Comparison of ENCODE assay signal across 11 mouse cellular contexts in genomic region chr13:97549384-97549783, GRCm38 (mm10).
DNase-seq lines count a peak whose midpoint lies in the region; ATAC-seq lines count a peak whose summit lies in the region.
"Had no signal": no experiment of that assay in that cellular context is flagged by ENCODE, and none has a peak within 500 bp of the region (broad histone marks: within the 10 kb centered on the region; RNA-seq: fewer than 3 reads in every experiment).

No protein-coding gene starts in this region.

- 93% methylated on average over 6 of the region's 6 CpGs for WGBS in hindbrain, embryonic 10.5 days
- 93% methylated on average over 6 of the region's 6 CpGs for WGBS in hindbrain, embryonic 11.5 days
- whole genome bisulfite sequencing in midbrain, embryonic 10.5 days = 92% methylated on average over 6 of the region's 6 CpGs
- 94% methylated on average over 6 of the region's 6 CpGs for WGBS in midbrain, embryonic 14.5 days
- 84% methylated on average over 6 of the region's 6 CpGs for WGBS in hindbrain, embryonic 15.5 days
- 95% methylated on average over 6 of the region's 6 CpGs for WGBS in stomach, embryonic 16.5 days

- H3K9ac ChIP-seq in hindbrain, embryonic 11.5 days (ENCODE audit: low read depth, low read length) = no peak overlapping the region
- no peak overlapping the region for H3K9ac ChIP-seq in midbrain, embryonic 14.5 days (replicated peaks; ENCODE audit: low read length)
- H3K9ac ChIP-seq in hindbrain, embryonic 15.5 days = no peak overlapping the region
- H3K9ac ChIP-seq in stomach, embryonic 16.5 days (ENCODE audit: low read length) = no peak overlapping the region
- H3K9ac ChIP-seq: liver, embryonic 14.5 days; neural tube, embryonic 12.5 days had no signal

- no peak overlapping the region for H3K4me2 ChIP-seq in hindbrain, embryonic 11.5 days (replicated peaks; ENCODE audit: low read depth, low read length)
- H3K4me2 ChIP-seq in midbrain, embryonic 14.5 days (ENCODE audit: low read length) = no peak overlapping the region
- H3K4me2 ChIP-seq in hindbrain, embryonic 15.5 days = no peak overlapping the region
- H3K4me2 ChIP-seq in stomach, embryonic 16.5 days (ENCODE audit: low read depth, low read length) = no peak overlapping the region
- H3K4me2 ChIP-seq: neural tube, embryonic 12.5 days had no signal

- H3K27ac ChIP-seq in hindbrain, embryonic 10.5 days = peak overlapping the region; percentile 36
- H3K27ac ChIP-seq in hindbrain, embryonic 11.5 days (ENCODE audit: low read depth, low read length) = no peak overlapping the region
- peak overlapping the region; percentile 38 for H3K27ac ChIP-seq in midbrain, embryonic 10.5 days (replicated peaks)
- no peak overlapping the region for H3K27ac ChIP-seq in midbrain, embryonic 14.5 days (replicated peaks; ENCODE audit: low read depth, low read length)
- peak overlapping the region; percentile 18; the same call in 1 of the 2 replicates for H3K27ac ChIP-seq in hindbrain, embryonic 15.5 days (replicated peaks)
- H3K27ac ChIP-seq in stomach, embryonic 16.5 days (ENCODE audit: low read length) = peak overlapping the region; percentile 88
- H3K27ac ChIP-seq: liver, embryonic 14.5 days; neural tube, embryonic 12.5 days had no signal

- H3K27me3 ChIP-seq in hindbrain, embryonic 10.5 days (ENCODE audit: insufficient read depth, poor library complexity, severe bottlenecking) = no peaks in the 10 kb centered on the region
- no peaks in the 10 kb centered on the region for H3K27me3 ChIP-seq in hindbrain, embryonic 11.5 days (ENCODE audit: control insufficient read depth, insufficient read depth, low read length)
- H3K27me3 ChIP-seq in midbrain, embryonic 10.5 days (ENCODE audit: low read depth, poor library complexity, severe bottlenecking) = 0 out of 2 replicates have a peak, but pooled peaks cover 4% of the 10 kb centered on the region
- no peaks in the 10 kb centered on the region for H3K27me3 ChIP-seq in midbrain, embryonic 14.5 days (ENCODE audit: control insufficient read depth, insufficient read depth, low read length)
- no peaks in the 10 kb centered on the region for H3K27me3 ChIP-seq in hindbrain, embryonic 15.5 days
- no peaks in the 10 kb centered on the region for H3K27me3 ChIP-seq in stomach, embryonic 16.5 days (ENCODE audit: control insufficient read depth, insufficient read depth, low read length)
- H3K27me3 ChIP-seq: neural tube, embryonic 12.5 days had no signal

- no peaks in the 10 kb centered on the region for H3K36me3 ChIP-seq in hindbrain, embryonic 10.5 days
- H3K36me3 ChIP-seq in hindbrain, embryonic 11.5 days (ENCODE audit: control insufficient read depth, insufficient read depth, low read length) = no peaks in the 10 kb centered on the region
- H3K36me3 ChIP-seq in midbrain, embryonic 10.5 days = no peaks in the 10 kb centered on the region
- no peaks in the 10 kb centered on the region for H3K36me3 ChIP-seq in midbrain, embryonic 14.5 days (ENCODE audit: control insufficient read depth, insufficient read depth, low read length)
- no peaks in the 10 kb centered on the region for H3K36me3 ChIP-seq in hindbrain, embryonic 15.5 days
- no peaks in the 10 kb centered on the region for H3K36me3 ChIP-seq in stomach, embryonic 16.5 days (ENCODE audit: control insufficient read depth, insufficient read depth, low read length)
- H3K36me3 ChIP-seq: neural tube, embryonic 12.5 days had no signal

- no peak overlapping the region for H3K4me3 ChIP-seq in hindbrain, embryonic 10.5 days
- H3K4me3 ChIP-seq in hindbrain, embryonic 11.5 days (ENCODE audit: low read depth, low read length) = no peak overlapping the region
- no peak overlapping the region for H3K4me3 ChIP-seq in midbrain, embryonic 10.5 days
- H3K4me3 ChIP-seq in midbrain, embryonic 14.5 days (replicated peaks; ENCODE audit: low read depth, low read length) = no peak overlapping the region
- no peak overlapping the region for H3K4me3 ChIP-seq in hindbrain, embryonic 15.5 days
- H3K4me3 ChIP-seq in stomach, embryonic 16.5 days (replicated peaks; ENCODE audit: low read length) = no peak overlapping the region
- H3K4me3 ChIP-seq: neural tube, embryonic 12.5 days had no signal

- no peaks in the 10 kb centered on the region for H3K9me3 ChIP-seq in hindbrain, embryonic 10.5 days
- no peaks in the 10 kb centered on the region for H3K9me3 ChIP-seq in hindbrain, embryonic 11.5 days (ENCODE audit: control insufficient read depth, low read length)
- H3K9me3 ChIP-seq in midbrain, embryonic 10.5 days (replicated peaks) = no peaks in the 10 kb centered on the region; the same call in 1 of the 2 replicates
- H3K9me3 ChIP-seq in midbrain, embryonic 14.5 days (ENCODE audit: control insufficient read depth, low read length) = no peaks in the 10 kb centered on the region
- no peaks in the 10 kb centered on the region for H3K9me3 ChIP-seq in hindbrain, embryonic 15.5 days
- H3K9me3 ChIP-seq in stomach, embryonic 16.5 days (replicated peaks; ENCODE audit: control insufficient read depth, low read length) = no peaks in the 10 kb centered on the region
- H3K9me3 ChIP-seq: neural tube, embryonic 12.5 days had no signal

- DNase-seq in hindbrain, embryonic 10.5 days (ENCODE audit: low spot score) = no peak
- DNase-seq in hindbrain, embryonic 11.5 days (ENCODE audit: low spot score) = no peak
- DNase-seq in midbrain, embryonic 10.5 days (ENCODE audit: low spot score) = no peak
- no peak for DNase-seq in midbrain, embryonic 14.5 days
- DNase-seq in retina, postnatal 1 day = no peak
- DNase-seq: adrenal gland, adult 8-10 months; kidney, postnatal 25 days had no signal

- peaks cover 27% of the 10 kb centered on the region for H3K4me1 ChIP-seq in hindbrain, embryonic 10.5 days (replicated peaks)
- no peaks in the 10 kb centered on the region for H3K4me1 ChIP-seq in hindbrain, embryonic 11.5 days (replicated peaks; ENCODE audit: control insufficient read depth, insufficient read depth, low read length)
- H3K4me1 ChIP-seq in midbrain, embryonic 10.5 days = peaks cover 43% of the 10 kb centered on the region
- H3K4me1 ChIP-seq in midbrain, embryonic 14.5 days (ENCODE audit: control insufficient read depth, insufficient read depth, low read length) = peaks cover 8% of the 10 kb centered on the region; the same call in 1 of the 2 replicates
- peaks cover 22% of the 10 kb centered on the region for H3K4me1 ChIP-seq in hindbrain, embryonic 15.5 days (replicated peaks)
- peaks cover 23% of the 10 kb centered on the region for H3K4me1 ChIP-seq in stomach, embryonic 16.5 days (ENCODE audit: control insufficient read depth, insufficient read depth, low read length)

- no peak for ATAC-seq in hindbrain, embryonic 11.5 days (ENCODE audit: low FRiP score)
- ATAC-seq in midbrain, embryonic 14.5 days (ENCODE audit: low FRiP score, low TSS enrichment) = no peak
- ATAC-seq in hindbrain, embryonic 15.5 days (ENCODE audit: low FRiP score, low read depth) = no peak
- no peak for ATAC-seq in stomach, embryonic 16.5 days (ENCODE audit: insufficient read depth, low FRiP score)

Comparison
In these comparisons a context has a peak if more than half of its experiments do, and no peak if none do; other contexts are left out.
1. H3K27ac ChIP-seq: peak in hindbrain, embryonic 10.5 days (single experiment), midbrain, embryonic 10.5 days (single experiment), hindbrain, embryonic 15.5 days (single experiment) and stomach, embryonic 16.5 days (single experiment); none in hindbrain, embryonic 11.5 days (single experiment) and midbrain, embryonic 14.5 days (single experiment).